Mouse (Mus musculus) brown adipose tissue, adult 24 weeks (tissue): ENCODE data around the gene Ccdc155. TPM values are rescaled to one million over a fixed set of nuclear protein-coding genes. Genes with fewer than 3 reads are reported as not detected.
"Not testable (repeated sequence)": the region's sequence is repeated elsewhere in the genome, so short reads cannot be mapped to it uniquely, and the experiment has no call there.

Experiments used
- H3K27ac ChIP-seq: fragments of 200-500 bp; replicated peaks from 2 replicates; pipeline ENCODE4 v1.5.1; 2012; ENCODE audit warnings: low read depth, mild to moderate bottlenecking, low read length
- H3K4me1 ChIP-seq: fragments of 200-500 bp; 2 replicates; pipeline ENCODE4 v1.6.1; 2012; ENCODE audit warnings: low read length, mixed read lengths; ENCODE audit not compliant: control insufficient read depth, insufficient read depth, insufficient read length
- H3K4me3 ChIP-seq: fragments of 200-500 bp; 2 replicates; pipeline ENCODE4 v1.5.1; 2012; ENCODE audit warnings: low read depth, mild to moderate bottlenecking, low read length, moderate library complexity; ENCODE audit not compliant: insufficient read depth
- polyA plus RNA-seq: library from polyadenylated mRNA; stranded (reverse); fragments of >200 nt; gene quantifications from 2 replicates; pipeline ENCODE4 v1.2.4, GENCODE M21; 2012; ENCODE audit not compliant: missing spikeins, insufficient read depth, insufficient read length

Gene Ccdc155
- polyA plus RNA-seq, 1 experiment = not detected

GRCm38 (mm10) chr7:45185921-45186320 is 18.8 kb downstream of the Ccdc155 start:
- H3K4me3 ChIP-seq = no peak overlapping the region
- H3K4me1 ChIP-seq = peaks cover 4% of the 10 kb centered on the region; the same call in 1 of the 2 replicates
- H3K27ac ChIP-seq = no peak overlapping the region

DNA sequence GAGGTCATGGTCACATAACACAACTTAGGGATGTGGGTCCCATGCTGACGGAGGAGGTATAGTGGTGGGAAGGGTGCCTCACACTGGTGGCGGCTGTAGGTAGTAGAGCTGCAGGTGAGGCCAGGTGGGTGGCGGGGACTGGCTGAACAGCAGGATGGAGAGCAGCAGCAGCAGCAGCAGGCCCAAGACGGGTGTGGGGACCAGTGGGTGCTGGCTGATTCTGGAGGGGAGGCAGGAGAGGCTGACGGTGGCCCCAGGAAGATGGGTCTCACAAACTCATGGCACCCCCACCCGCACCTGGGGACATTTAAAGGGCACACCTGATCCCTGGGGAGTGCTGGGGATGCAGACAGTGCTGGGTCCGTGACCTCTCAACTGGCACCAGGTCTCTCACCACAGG is 21.0 kb downstream of the Ccdc155 start:
- Histone ChIP-seq H3K4me3 (no peak overlapping the region), H3K27ac (no peak overlapping the region), H3K4me1 (peaks cover 4% of the 10 kb centered on the region; the same call in 1 of the 2 replicates)

DNA sequence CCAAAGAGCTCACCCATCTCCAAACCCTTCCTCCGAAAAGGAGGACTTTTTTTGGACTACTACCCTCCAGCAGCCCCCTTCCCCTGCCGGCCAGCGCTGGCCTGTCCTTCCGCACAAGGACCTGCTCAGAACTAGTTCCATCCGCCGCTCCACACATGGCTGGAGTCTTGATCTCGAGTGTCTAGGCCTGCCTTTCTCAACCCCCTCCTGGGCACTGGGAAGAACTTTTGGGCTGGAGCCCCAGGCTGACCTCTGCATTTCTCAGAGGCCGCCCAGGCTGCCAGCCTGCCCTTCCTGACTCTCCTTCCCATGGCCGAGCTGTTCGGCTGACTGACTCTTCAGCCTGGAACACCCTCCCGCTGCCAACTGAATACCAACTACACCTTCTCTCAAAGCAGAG is 22.1 kb downstream of the Ccdc155 start:
- Histone ChIP-seq H3K4me1 (peaks cover 4% of the 10 kb centered on the region; the same call in 1 of the 2 replicates), H3K27ac (no peak overlapping the region), H3K4me3 (peak overlapping the region; percentile 40)

DNA sequence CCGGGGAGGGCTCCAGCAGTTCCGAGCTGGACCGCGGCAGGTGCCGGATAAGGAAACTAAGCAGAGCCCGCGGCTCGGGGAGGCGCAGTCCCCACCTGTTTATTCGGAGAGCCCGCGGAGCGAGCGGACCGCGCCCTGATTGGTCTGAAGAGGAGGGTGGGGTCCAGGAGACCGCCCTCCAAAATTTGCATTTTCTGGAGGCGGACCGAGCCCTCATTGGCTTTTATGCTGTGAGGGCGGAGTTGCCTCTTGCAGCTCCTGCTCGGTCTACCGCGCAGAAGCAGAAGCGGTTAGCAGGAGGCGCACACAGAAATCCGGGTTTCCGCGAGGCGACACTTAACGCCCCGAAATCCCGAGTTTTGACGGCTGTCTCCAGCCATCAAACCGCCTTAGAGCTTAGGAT is 22.5 kb downstream of the Ccdc155 start:
- Histone ChIP-seq H3K27ac (no peak overlapping the region), H3K4me1 (peaks cover 4% of the 10 kb centered on the region; the same call in 1 of the 2 replicates), H3K4me3 (peak overlapping the region; percentile 40)

DNA sequence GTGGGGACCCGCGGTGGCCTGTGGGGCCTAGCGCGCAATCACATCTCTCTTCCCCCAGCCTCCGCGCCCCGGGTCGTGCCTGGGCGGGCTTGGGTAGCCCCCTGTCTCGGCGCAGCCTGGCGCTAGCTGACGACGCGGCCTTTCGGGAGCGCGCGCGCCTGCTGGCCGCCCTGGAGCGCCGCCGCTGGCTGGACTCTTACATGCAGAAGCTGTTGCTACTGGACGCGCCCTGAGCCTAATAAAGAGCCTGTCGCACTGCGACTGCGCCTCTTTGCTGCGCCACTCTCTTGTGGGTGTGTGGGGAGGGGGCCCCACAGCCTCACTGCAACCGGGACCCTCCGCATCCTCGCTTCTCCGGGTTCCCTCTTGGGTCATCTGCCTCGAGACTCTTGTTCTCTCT is 23.2 kb downstream of the Ccdc155 start:
- Histone ChIP-seq H3K4me3 (no peak overlapping the region), H3K4me1 (peaks cover 4% of the 10 kb centered on the region; the same call in 1 of the 2 replicates), H3K27ac (no peak overlapping the region)

GRCm38 (mm10) chr7:45180896-45181477 is 23.7 kb downstream of the Ccdc155 start, which contains the start of gene Pth2:
Gene Pth2 (plus strand): TSS chr7:45180995.
- no peak within 1 kb of the TSS for H3K4me3 ChIP-seq
- H3K4me1 ChIP-seq = peaks cover 4% of the 10 kb centered on the region; the same call in 1 of the 2 replicates
- H3K27ac ChIP-seq = no peak within 1 kb of the TSS

DNA sequence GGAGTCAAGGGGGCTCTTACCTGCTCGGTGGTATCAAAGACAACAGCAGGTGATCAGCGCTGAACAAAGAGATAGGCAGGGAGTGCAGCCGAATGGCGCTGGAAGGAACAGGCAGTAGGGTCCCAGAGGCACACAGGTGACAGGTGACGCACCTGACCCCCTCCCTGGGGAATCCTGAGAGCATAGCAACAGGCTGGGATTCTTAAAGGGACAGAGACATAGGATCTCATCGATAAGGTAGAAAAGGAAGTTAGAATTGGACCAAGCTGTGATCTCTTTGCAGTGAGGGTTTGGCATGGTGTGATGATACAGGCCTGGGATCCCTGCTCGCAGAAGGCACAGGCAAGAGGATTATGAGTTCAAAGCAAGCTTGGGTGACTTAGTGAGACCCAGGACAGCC is 25.2 kb downstream of the Ccdc155 start, which contains the start of gene Gfy:
Gfy (minus strand) TSS at position 101 of the 400 bp plus-strand sequence.
- no peak within 1 kb of the TSS for H3K27ac ChIP-seq
- H3K4me3 ChIP-seq = no peak within 1 kb of the TSS
- peaks cover 4% of the 10 kb centered on the region; the same call in 1 of the 2 replicates for H3K4me1 ChIP-seq

- H3K27ac ChIP-seq = no peak overlapping the region
- H3K4me3 ChIP-seq = no peak overlapping the region
- H3K4me1 ChIP-seq = peaks cover 4% of the 10 kb centered on the region; the same call in 1 of the 2 replicates
These were observed 26.1 kb downstream of the Ccdc155 start for GRCm38 (mm10) chr7:45178550-45178949.

GRCm38 (mm10) chr7:45176356-45176755 is 28.3 kb downstream of the Ccdc155 start:
- Histone ChIP-seq H3K4me3 (no peak overlapping the region), H3K27ac (no peak overlapping the region), H3K4me1 (no peaks in the 10 kb centered on the region)

- no peaks in the 10 kb centered on the region for H3K4me1 ChIP-seq
- no peak overlapping the region for H3K4me3 ChIP-seq
- H3K27ac ChIP-seq = no peak overlapping the region
These were observed 28.8 kb downstream of the Ccdc155 start for GRCm38 (mm10) chr7:45175929-45176328.

DNA sequence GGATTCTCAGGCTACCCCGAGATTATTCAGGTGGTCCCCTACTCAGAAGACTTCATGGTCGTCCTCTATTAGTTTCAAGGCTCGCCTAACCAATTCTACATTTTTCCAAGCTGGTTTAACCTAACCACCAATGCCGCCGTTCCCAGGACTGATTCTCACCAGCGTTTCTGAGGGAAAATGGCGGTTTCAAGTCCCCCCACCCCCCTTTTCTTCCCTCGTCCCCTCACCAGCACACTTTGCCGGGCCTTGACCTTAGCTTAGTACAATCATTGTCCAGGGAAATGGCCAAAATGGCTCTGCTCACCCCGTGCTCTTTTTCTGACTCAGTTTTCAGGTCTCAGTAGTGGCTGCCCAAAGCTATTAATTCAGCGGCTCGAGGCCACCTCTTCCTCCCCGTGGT is 29.3 kb downstream of the Ccdc155 start:
- Histone ChIP-seq H3K4me1 (no peaks in the 10 kb centered on the region), H3K4me3 (no peak overlapping the region)

GRCm38 (mm10) chr7:45174567-45175280 is 30.0 kb downstream of the Ccdc155 start:
- H3K4me3 ChIP-seq = no peak overlapping the region
- H3K4me1 ChIP-seq = no peaks in the 10 kb centered on the region

More for the DNA sequence above, 29.3 kb downstream of the Ccdc155 start:
- no peak overlapping the region for H3K27ac ChIP-seq

GRCm38 (mm10) chr7:45173772-45174171 is 30.9 kb downstream of the Ccdc155 start:
- not testable (repeated sequence) for H3K4me1 ChIP-seq, H3K27ac ChIP-seq, H3K4me3 ChIP-seq

More at GRCm38 (mm10) chr7:45174567-45175280, 30.0 kb downstream of the Ccdc155 start:
- H3K27ac ChIP-seq = no peak overlapping the region

- H3K4me3 ChIP-seq = no peak overlapping the region
- no peak overlapping the region for H3K27ac ChIP-seq
These were observed 31.7 kb downstream of the Ccdc155 start for GRCm38 (mm10) chr7:45172974-45173373.

DNA sequence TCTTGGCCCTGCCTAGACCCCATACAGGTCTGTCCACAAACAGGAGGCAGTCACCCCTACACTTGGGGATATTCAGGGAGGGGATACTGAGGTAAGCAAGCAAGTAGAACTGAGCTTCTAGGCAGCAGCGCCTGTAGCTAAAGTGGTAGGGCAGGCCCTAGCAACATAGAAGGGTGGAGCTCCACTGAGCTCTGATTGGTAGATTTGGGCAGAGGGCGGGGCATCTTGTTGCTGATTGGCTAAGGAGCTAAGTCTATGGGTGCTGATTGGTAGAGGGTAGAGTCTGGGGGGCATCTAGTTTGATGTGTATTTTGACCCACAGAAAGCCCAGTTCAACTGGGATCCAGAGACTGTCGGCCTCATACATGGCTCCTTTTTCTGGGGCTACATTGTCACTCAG is 35.2 kb downstream of the Ccdc155 start:
- Histone ChIP-seq H3K4me1 (no peaks in the 10 kb centered on the region; the same call in 1 of the 2 replicates), H3K4me3 (no peak overlapping the region), H3K27ac (no peak overlapping the region)

More at GRCm38 (mm10) chr7:45172974-45173373, 31.7 kb downstream of the Ccdc155 start:
- H3K4me1 ChIP-seq = no peaks in the 10 kb centered on the region; the same call in 1 of the 2 replicates
